Mouse (Mus musculus): ENCODE measurements around the gene Cd72. TPM values are rescaled to one million over a fixed set of nuclear protein-coding genes. Genes with fewer than 3 reads are reported as not detected.
"Not testable (repeated sequence)": the region's sequence is repeated elsewhere in the genome, so short reads cannot be mapped to it uniquely, and the experiment has no call there.

Cd72 gene
- polyA plus RNA-seq (2017; shearing (Covaris generic)), result 10 to 100 TPM; 63.4 to 67.4 TPM

DNA sequence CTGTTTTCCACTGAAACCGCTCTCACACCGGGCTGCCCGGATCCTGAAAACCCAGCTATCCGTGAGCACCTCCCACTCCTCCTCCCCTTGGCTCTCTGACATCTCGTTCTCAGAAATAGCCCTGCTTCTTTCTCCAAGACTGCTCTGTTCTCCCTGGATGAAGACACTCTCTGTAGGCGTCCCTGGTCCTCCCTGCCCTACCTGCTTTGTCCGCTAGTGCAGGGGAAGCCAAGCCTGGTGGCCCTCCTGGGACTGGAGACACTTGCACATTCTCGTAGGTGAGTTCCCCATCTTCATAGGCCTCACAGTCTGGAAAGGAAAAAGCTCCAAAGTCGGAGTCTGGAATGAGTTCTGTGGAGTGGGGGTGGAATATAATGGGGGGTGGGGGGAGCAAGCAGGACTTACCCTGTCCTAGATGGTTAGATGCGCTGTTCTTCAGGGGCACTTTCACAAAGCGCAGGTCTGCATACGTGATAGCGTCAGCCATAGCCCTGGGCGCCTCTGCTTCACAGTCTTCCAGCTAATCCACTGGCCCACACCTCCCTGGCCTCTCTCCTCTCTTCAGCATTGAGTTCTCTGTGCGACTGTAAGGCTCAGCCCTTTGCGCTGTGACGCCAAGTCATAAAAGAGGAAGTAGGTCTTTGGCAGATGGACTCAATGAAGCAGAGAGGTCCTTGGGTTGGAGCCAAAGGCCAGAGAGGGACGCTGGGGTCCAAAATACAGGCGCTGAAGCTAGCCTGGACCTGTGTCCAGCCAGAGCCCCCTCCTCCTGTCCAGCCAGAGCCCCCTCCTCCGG is at the start of gene Cd72:
Gene Cd72, minus strand, starts transcription at position 588 of the 796 bp plus-strand sequence.
- ATAC-seq, result peak; percentile 22

DNA sequence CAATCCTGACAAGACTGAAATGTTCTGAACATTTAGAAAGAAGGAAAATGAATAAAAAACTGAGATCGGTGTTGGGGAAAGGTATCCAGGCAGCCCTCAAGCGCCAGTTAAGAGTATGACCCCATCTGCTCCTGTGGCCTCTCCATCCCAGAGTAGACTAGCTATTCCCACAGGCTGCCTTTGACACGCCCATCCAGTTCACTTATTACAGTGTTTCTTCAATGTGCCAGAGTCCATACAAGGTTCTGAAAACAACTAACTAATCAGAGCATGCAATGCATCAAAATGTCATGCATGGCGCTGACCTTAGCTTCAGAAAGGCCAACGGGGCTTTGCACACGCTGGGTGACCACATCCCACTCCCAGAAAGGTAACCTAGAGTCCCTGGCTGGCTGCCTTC is 49.1 kb upstream of the Cd72 start:
- ATAC-seq, result no peak

DNA sequence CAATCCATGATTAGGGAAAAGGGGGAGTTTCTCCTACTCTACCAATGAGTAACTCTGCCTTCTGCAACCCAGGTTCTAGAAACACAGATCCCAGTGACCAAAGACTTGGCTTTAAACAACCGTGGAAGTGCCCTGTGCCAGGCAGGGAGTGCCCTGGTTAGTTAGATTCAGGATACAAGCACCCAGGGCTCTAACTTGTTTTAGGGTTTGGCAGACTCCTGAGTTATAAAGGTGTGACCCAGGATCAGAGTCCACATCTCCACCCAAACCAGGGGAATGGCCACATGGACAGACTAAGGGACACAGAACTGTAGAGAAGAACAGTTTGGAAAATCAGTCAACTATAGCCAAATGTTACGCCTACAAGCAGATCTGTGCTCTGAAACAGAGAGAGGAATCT is 48.6 kb upstream of the Cd72 start:
- ATAC-seq, result no peak

DNA sequence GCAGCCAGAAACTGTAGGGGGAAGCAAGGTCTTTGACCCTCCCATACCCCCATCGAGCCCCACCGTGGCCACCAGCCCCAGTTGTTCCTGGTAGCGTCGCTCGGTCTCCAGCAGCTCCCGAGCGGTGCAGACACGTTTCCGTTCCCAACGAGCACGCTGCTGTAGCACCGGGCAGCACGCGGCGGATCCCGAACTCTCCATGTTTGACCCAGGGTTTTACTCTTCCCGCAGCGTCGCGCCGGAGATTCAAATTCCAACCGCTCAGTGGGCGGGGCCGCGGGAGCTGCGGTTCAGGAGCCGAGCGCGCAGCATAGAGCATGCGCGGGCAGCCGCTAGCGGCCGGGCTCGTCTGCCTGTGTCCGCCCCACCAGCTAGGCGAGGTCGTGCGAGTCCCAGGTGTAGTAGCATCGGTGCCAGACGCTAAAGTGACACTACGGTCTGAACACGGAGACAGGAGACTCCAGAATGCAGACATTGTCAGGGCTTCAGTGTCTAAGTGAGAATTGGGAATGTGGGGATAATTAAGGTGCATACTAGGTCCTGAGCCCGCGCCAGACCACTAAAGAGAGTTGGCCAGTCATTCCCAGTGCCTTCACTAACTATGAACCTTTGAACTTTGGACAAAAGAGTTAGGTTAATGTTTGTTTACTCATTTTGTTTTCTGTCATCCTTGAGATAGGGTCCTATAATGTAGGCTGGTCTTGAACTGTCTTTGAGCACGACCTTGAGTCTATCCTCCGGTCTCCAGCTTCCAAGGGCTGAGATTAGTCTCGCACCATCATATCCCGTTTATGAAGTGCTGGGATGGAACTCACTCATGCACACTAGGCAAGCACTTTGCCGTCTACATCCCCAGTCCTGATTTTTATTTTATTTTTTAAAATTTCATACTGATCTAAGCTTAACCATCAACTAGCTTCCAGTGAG is 45.2 kb upstream of the Cd72 start, which contains the start of gene Arhgef39:
Gene Arhgef39, minus strand, starts transcription at position 289 of the 927 bp plus-strand sequence.
- ATAC-seq, result peak; percentile 55

DNA sequence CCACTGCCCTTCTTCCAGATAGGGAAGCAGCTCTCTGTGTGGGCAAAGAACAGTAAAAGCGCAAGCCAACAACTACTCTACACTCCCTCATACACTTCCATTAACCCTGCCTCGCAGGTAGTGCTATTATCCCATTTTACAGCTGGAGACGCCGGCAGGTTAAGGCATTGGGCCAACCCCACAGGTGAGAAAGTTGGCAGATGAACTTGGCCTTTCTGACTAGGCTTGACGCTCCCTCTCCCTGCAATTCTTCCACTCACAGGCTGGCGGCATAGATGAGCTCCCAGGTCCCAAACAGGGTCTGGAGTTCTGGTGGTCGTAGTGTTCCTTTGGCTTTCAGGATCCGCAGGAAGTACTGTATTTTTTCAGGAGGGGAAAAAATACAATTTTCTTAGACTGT is 44.6 kb upstream of the Cd72 start:
- ATAC-seq, result no peak

DNA sequence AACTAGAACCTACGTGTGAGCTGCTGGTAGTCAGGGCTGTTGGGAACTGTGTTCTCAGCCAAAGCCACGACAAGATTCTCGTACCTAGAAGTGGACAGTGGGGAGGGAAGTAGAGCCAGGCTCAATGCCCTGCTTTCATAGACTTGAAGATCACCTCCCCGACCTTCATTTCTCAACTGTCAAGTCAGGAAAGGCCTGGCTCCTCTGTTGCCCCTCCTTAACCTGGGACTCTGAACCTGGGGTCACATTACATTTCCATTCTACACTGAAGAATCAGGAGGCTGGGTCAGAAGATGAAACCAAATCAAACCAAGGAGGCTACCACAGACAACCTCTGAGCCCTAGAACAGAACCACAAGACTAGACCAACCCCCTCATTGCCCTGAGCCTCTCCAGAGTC is 43.5 kb upstream of the Cd72 start:
- no peak for ATAC-seq

DNA sequence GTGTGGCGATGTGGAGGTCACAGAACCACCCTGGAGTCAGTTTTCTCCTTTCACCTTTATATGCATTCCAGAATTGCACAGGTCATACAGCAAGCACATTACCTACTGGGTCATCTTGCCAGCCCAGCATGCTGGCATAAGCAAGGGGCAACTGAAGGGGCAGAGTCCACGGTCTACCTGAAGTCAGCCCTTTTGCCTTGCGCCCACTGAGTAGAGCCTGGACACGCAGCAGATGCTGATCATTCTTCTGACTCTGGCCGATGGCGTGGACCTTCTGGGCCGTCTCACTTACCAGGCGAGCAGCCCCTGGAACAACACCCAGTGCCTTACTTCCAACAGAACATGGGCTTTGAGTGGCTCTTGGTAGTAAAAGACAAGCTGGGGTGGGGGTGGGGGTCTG is 43.0 kb upstream of the Cd72 start:
- ATAC-seq, result no peak

DNA sequence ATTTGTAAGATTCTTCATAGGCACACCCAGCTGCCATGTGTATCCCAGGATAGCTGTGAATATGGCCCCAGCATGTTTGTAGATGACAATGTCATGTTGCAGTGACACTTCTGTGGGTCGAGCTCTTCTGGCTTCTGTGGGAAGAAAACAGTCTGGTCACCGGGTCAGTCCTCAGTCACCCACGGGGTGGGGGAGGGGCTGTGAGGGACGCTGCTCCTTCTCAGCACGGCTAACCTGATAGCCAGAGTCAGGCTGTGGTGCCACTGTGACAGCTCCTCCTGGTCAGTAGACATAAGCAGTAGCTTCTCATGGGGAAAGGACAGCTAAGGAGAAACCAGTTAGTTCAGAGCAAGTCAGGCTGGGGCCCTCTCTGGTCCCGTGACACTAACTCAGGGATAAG is 42.2 kb upstream of the Cd72 start:
- no peak for ATAC-seq

DNA sequence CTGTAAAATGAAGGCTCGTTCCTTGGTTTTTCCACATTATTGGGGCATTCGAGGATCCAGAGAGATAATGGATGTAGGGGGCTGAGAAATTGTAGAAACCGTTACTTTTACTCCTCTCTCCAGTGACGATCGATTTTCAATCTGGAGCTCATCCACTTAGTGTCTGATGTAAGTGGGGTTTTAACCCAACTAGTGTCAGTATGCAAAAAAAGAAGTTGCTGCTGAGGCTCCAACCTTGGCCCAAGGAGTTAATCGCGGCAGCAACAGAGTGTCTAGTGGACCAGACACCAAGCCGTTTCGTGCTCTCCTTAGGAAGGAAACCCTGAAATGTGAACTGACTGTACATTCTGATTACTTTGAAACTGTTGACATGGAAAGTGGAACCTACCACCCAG is 39.4 kb upstream of the Cd72 start:
- no peak for ATAC-seq

DNA sequence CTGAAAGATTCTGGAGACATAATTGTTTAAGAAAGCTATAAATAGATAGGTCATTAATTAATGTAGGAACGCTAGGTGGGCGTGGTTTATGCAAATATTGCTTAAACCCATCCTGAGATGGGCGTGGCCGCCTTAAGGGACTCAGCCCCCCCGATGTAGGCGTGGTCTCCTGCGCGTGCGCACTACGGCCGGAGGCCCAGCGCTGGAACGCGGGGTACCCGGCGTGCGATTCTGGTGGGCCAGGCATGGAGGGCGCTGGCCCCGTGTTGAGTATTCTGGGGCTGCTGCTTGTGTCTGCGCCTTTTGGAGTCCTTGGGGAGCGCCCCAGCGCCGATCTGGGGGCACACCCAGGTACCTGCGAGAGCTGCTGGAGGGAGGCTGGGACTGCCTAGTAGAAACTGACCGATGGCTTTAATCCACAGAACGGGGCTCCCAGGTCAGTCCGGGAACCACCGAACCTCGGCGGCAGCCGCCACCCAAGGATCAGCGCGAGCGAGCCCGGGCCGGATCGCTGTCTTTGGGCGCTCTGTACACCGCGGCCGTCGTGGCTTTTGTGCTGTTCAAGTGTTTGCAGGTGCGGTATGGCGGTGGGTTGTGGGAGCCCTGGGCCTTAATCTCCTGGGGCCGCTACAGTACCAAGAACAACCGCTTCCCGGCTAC is 38.9 kb upstream of the Cd72 start:
- ATAC-seq, result peak; percentile 40

DNA sequence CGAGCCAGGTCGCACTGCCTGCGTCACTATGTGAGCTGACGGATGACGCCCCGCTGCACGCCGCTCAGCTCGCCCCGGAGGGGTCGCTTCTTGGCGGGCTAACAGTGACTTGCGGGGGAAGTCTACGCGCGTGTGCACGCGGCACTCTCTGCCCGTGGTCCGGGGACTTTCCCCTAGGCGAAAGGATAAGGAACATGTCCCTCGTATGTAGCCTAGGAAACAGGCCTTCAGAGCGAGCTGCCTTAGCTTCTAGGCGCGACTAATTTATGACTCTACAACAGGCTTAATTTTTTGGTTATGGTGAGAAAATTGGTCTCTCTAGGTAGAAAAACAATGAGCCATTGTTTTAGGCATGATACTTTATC is 38.4 kb upstream of the Cd72 start, which contains the start of gene Ccdc107:
Gene Ccdc107, plus strand, starts transcription at position 80 of the 365 bp plus-strand sequence.
- ATAC-seq, result peak; percentile 94

DNA sequence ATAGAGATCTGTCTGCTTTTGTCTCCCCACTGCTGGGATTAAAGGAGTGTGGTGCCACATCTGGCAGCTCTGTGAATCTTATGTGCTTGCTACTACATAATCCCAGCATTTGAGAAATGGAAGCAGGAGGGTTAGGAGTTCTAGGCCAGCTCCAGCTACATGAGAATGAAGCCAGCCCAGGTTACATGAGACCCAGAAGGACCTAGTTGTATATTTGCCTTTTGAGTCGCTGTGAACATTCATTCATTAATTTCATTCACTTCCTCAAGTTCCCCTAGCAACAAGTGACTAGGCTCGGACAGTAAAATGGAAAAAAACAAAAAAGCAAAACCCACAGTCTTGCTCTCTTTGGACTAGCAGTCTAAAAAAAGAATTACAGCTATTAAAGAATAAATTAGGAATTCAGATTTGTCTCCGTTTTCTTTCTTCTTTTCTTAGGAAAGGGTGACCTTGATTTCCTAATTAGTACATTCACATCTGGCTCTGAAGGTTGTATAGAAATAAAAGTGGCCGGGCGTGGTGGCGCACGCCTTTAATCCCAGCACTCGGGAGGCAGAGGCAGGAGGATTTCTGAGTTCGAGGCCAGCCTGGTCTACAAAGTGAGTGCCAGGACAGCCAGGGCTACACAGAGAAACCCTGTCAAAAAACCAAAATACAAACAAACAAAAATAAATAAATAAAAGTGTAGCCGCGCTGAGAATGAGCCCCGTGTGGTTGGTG is 37.8 kb upstream of the Cd72 start:
- ATAC-seq, result no peak

DNA sequence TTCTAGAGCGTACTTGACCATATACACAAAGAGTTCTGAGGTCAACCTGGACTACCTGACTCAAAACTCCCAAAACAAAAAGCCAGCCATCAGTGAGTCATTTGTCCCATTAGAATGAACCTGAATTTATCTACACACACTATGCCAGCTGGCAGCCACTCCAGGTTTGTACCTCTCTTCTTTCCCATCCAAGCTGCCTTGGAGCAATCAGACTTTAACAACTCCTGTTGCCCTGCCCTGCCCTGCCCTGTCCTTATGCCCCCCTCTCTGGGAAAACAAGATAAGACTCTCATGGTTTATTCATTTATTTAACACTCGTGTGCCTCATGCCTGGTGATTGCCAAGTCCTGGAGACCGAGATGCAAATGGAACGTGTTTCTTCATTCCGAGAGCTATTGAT is 36.4 kb upstream of the Cd72 start:
- no peak for ATAC-seq

DNA sequence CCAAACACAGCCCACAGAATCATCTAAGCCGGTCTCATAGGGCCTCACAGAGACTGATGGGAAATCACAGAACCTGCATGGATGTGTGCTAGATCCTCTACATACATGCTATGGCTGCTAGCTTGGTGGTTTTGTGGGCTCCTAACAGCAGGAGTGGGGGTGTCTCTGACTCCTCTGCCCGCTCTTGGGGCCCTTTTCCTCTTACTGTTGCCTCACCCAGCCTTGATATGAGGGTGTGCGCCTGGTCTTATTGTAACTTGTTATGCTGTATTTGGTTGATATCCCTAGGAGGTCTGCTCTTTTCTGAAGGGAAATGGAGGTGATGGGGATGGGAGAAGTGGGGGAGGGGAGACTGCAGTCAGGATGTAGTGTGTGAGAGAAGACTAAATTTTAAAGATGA is 35.2 kb upstream of the Cd72 start:
- no peak for ATAC-seq

DNA sequence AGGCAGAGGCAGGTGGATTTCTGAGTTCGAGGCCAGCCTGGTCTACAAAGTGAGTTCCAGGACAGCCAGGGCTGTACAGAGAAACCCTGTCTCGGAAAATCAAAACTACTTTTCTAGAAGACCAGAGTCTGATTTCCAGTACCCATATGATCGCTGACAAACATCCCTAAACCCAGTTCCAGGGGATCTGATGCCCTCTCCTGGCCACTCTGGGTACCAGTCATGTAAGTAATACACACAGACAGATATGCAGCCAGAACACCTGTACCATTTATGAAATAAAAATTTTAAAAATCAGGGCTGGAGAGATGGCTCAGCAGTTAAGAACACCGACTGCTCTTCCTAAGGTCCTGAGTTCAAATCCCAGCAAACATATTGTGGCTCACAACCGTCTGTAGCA is 31.2 kb upstream of the Cd72 start:
- not testable (repeated sequence) for ATAC-seq

DNA sequence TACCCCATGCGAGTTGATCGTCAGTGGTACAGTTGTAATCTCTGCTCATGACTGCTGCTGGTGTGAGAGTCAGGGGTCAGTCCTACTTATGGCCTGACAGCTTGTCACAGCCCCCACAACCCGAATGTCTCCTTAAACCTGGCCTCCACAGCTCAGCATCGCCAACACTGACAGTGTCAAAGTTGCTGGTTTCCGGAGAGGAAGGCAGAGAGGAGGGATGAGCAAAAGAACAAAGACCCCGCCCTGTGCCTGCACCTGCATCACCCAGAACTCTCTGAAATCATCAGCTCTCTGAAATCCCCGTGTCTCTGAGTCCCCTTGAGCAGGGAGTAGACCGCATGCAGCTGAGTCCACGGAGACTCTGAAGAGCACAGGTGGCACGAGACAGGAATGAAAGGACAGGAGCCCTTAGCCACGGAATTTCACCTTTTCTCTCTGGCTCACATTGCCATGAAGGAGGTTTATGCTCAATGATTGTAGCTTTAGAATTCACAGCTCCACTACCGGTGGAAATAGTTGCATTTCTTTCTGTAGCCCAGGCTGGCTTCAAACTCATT is 29.2 kb upstream of the Cd72 start, which contains the start of gene Sit1:
Gene Sit1, minus strand, starts transcription at position 200 of the 557 bp plus-strand sequence.
- ATAC-seq, result peak; percentile 70

DNA sequence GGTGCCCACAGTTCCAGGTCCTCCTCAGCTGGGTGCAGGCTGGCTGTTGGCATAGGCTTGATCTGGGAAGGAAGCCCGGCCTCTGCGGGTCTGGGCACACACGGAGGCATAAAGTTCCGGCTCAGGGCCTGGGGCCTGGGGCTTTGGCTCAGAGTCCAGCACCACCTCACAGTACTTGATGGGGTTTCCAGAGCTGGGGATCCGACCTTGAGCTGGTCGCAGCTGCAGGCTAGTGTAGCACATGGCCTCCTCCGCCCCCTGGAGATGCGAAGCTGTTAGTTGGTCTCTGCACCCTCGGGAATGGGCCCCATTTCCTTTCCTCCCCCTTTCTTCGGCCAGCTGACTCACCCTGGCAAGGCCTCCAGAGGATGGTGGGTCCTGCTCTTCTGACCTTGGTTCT is 28.2 kb upstream of the Cd72 start:
- ATAC-seq, result no peak

DNA sequence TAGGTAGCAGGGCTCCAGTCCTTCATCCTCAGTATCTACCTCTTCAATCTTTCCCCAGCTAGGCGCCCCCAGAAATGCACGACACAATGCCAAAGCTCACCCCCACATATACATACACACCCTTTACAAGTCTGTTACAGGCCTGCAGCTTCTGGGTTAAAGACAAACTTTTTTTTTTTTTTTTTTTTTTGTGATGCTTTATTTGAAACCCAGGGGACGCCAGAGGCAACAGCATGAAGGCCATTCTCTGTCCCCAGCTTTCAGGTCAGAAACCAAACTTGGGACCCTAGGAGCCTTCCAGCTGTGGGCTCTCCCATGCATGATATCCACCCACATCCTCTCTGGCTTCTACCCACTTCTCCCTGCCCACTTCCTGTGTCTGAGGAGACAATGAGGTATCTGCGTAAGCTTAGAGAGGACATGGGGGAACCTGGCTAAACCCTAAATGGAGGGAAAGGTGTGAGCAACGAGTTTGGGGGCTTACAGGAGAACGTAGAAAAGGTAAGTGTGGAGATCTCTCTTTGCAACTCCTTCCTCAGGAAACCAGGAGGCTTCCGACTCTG is 27.5 kb upstream of the Cd72 start:
- peak; percentile 53 for ATAC-seq

DNA sequence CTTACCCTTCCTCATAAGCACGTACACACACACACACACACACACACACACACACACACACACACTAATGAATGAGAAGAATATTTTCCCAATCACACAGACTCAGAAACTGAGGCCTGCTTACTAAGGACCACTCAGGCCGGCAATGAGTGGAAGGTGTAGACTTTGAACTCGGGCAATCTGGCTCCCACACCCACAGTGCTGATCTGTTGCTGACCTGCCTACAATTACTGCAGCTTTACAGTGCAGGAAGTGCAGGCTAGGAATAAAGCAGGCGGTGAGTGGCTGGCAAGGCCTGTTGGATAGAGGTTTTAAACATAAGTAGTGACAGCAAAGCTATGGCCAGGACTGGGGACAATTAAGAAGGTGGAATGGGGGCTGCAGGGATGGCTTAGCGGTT is 26.6 kb upstream of the Cd72 start:
- no peak for ATAC-seq

DNA sequence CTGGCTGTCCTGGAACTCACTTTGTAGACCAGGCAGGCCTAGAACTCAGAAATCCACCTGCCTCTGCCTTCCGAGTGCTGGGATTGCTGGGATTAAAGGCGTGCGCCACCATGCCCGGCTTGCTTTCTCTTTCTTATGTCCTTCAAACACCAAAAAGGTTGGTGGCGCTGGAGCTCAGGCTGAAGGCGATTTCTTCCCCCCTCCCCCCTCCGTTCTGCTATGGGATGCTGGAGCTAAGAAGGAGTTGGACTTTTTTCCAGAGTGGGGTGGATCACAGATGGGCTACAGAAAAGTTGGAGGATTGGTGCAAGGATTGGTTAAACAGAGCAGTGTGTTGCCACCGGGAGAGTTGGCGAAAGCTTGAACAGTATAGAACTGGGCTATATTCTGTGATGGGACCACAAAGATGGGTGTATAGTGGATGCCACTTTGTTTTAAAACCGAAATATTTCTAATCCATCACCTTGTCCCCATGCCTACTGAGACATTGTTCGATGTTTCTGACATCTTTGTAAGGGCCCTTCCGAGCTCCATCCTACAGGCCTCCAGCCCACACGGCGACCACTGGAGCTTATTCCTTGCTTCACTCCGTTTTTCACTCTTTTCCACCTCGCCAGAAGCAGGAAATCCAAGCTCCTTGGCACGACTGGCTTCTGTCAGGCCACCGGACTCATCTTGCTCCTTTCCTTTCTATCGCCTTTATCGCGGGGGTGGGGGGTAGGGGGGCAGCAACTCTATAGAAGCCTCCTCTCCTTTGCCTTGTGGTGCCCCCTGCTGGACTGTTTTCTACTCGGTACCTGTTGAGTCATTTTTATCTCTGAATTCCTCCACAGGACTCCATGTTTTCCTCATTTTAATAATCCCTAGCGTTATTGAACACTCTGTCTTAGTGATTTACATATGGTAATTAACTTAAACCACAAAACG is 24.7 kb upstream of the Cd72 start:
- no peak for ATAC-seq

DNA sequence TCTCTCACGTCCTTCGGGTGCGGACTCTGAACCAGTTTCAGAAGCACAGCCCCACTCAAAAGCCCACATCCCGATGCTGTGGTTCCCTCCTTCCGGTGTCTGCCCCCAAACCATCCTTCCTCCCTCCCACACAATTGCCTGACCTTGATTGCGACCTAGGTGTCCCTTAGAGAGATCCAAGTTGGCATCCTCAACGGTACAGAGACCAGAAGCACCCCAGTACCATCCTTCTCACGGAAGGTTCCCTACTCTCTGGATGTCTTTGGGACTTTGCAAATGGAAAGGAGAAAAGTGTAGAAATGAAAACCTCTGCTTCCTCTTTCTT is 24.1 kb upstream of the Cd72 start:
- ATAC-seq, result peak; percentile 61
